Mouse (Mus musculus): ENCODE results near the gene Zfp110.
A peak's percentile ranks its signal among the peaks of the same experiment; 100 is the strongest.
"Not testable (repeated sequence)": the region's sequence is repeated elsewhere in the genome, so short reads cannot be mapped to it uniquely, and the experiment has no call there.

Gene Zfp110

GRCm38 (mm10) chr7:12834162-12835120 lies at the start of gene Zfp110:
TSS of gene Zfp110 (plus strand) at chr7:12834761.
- peak; percentile 81 for DNase-seq (ENCODE audit: low read depth)

GRCm38 (mm10) chr7:12787333-12787732 lies 47.2 kb upstream of the Zfp110 start:
- no peak for DNase-seq (ENCODE audit: low read depth)

- DNase-seq (ENCODE audit: low read depth) = no peak
Observed at GRCm38 (mm10) chr7:12788025-12788424, 46.5 kb upstream of the Zfp110 start.

GRCm38 (mm10) chr7:12792624-12793023 lies 41.9 kb upstream of the Zfp110 start:
- DNase-seq (ENCODE audit: low read depth) = not testable (repeated sequence)

GRCm38 (mm10) chr7:12797971-12798370 lies 36.6 kb upstream of the Zfp110 start:
- DNase-seq (ENCODE audit: low read depth) = no peak

GRCm38 (mm10) chr7:12799554-12799953 lies 35.0 kb upstream of the Zfp110 start:
- DNase-seq (ENCODE audit: low read depth) = no peak

- peak; percentile 52 for DNase-seq (ENCODE audit: low read depth)
Observed at GRCm38 (mm10) chr7:12802866-12803726, 31.5 kb upstream of the Zfp110 start, which contains the start of gene Zscan18. TSS of gene Zscan18 (minus strand) at chr7:12803635.

GRCm38 (mm10) chr7:12803727-12804071 lies 30.9 kb upstream of the Zfp110 start:
- no peak for DNase-seq (ENCODE audit: low read depth)

GRCm38 (mm10) chr7:12815566-12815965 lies 19.0 kb upstream of the Zfp110 start:
- no peak for DNase-seq (ENCODE audit: low read depth)

- DNase-seq (ENCODE audit: low read depth) = peak; percentile 82
Observed at GRCm38 (mm10) chr7:12818521-12819295, 15.9 kb upstream of the Zfp110 start, which contains the start of gene Zfp329. TSS of gene Zfp329 (minus strand) at chr7:12818858.

- no peak for DNase-seq (ENCODE audit: low read depth)
Observed at GRCm38 (mm10) chr7:12835193-12835671, 671 bp downstream of the Zfp110 start.

GRCm38 (mm10) chr7:12835779-12836178 lies 1.2 kb downstream of the Zfp110 start:
- DNase-seq (ENCODE audit: low read depth) = no peak

- peak; percentile 40 for DNase-seq (ENCODE audit: low read depth)
Observed at GRCm38 (mm10) chr7:12874301-12874700, 39.7 kb downstream of the Zfp110 start.

GRCm38 (mm10) chr7:12880036-12880435 lies 45.5 kb downstream of the Zfp110 start:
- DNase-seq (ENCODE audit: low read depth) = no peak

- not testable (repeated sequence) for DNase-seq (ENCODE audit: low read depth)
Observed at GRCm38 (mm10) chr7:12880497-12880896, 45.9 kb downstream of the Zfp110 start.

- DNase-seq (ENCODE audit: low read depth) = peak; percentile 94
Observed at GRCm38 (mm10) chr7:12880911-12881660, 46.5 kb downstream of the Zfp110 start, which contains the start of gene Zfp128. TSS of gene Zfp128 (plus strand) at chr7:12881177.

GRCm38 (mm10) chr7:12886563-12887266 lies 52.2 kb downstream of the Zfp110 start:
- DNase-seq (ENCODE audit: low read depth) = no peak

GRCm38 (mm10) chr7:12887585-12887984 lies 53.0 kb downstream of the Zfp110 start:
- DNase-seq (ENCODE audit: low read depth) = no peak

GRCm38 (mm10) chr7:12890928-12891327 lies 56.4 kb downstream of the Zfp110 start:
- DNase-seq (ENCODE audit: low read depth) = no peak

- no peak for DNase-seq (ENCODE audit: low read depth)
Observed at GRCm38 (mm10) chr7:12891334-12891733, 56.8 kb downstream of the Zfp110 start.
